Mouse (Mus musculus): ENCODE results near the gene Selplg.

- TF ChIP-seq CTCF (IDR thresholded peaks at IDR 0.05; ENCODE audit: borderline replicate concordance, insufficient read depth, low read length), result no peak
- TF ChIP-seq POLR2A (IDR thresholded peaks at IDR 0.05; ENCODE audit: low read depth, low read length), result no peak
Measured at GRCm38 (mm10) chr5:113781875-113782274, 50.6 kb downstream of the Selplg start.

Data from embryonic fibroblast, embryonic 13.5 days (primary cell).